Mouse (Mus musculus): ENCODE data around the gene Ap1g2. TPM values are rescaled to one million over a fixed set of nuclear protein-coding genes. Genes with fewer than 3 reads are reported as not detected.

The Ap1g2 gene
- 3.4 TPM for polyA plus RNA-seq (2014; fragmentation: Illumina TruSeq; extraction: RNeasy Lipid Tissue Mini Kit (QIAGEN cat#74804); ENCODE audit: low read depth, low replicate concordance)

DNA sequence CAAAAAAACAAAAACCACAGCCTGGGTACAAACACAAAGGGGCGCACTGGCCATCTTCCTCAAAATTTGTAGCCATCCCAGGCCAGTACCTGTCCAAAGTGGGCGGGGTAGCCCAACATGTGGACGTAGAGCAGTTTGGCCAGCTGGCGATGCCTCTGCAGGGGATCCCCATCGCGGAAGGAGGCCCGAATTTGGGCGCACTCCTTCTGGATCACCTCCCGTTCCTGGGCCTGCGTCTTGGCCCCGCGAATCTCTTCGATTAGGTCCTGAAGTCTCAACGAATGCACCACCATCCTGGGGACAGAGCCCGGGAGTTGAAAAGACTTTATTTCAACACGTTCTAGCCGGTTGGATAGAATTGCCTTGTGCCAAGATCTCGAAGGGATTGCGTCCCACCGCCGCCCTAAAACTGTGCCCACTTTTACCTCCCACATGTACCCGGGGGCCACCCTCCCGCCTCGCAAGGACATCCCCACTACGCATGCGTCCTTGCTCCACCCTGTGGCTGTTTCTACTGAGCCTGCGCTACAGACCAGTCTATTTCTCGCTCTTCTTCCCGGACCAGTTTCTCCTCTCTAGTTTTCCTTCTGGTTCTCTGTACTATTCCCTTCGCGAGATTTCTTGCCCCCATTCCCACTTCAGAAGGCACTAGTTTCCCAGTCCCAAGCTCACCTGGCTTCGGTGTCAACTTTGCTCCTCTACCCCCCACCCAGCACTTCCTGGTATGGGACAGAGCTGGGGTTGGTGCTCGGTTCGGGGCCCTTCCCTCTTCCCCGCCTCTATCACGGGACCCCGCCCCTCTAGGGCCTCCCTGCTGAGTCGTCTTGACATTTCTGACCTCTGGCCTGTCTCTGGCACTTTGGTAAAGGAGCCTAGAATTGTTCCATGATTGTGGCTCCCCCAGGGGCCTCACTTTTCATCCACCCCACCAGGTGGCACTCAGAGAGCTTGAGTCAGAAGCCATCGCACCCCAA lies at the start of gene Ap1g2:
Gene Ap1g2 (minus strand): TSS at position 758 of the 974 bp plus-strand sequence.

DNA sequence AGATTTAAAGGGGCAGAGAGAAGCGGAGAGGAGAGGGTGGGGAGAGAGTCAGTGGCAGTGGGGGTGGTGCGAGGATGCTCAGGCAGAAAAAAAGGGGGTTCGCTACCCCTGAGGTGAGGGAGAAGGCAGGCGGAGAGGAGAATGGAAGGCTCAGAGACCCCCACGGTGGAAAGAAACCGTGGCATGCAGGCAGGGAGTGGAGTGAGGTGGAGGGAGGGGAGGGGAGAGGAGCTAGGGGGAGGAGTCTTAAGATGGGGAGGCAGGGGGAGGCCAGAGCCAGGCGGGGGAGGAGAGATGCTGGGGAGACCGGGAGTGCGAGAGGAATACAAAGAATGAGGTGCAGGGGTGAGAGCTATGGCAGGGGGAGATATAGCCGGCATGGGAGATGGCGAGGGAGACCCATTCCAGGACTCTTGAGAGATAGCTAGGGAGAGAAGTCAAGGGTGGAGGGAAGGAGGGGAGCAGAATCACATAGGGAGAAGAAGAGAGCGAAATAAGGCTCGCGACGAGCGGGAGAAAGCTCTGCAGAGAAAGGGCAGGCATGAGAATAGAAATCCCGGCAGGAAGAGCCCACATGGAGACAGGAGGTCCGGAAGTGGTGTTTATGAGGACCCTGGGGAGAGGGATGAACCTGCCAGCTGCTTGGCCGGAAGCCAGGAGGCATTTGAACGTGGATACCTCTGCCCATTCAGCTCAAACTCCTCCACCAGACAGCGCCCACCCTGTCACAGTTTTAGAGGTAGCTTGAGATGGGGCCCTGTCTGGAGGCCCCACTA lies 10.2 kb upstream of the Ap1g2 start, which contains the start of gene Jph4:
Gene Jph4 (minus strand): TSS at position 511 of the 776 bp plus-strand sequence.

DNA sequence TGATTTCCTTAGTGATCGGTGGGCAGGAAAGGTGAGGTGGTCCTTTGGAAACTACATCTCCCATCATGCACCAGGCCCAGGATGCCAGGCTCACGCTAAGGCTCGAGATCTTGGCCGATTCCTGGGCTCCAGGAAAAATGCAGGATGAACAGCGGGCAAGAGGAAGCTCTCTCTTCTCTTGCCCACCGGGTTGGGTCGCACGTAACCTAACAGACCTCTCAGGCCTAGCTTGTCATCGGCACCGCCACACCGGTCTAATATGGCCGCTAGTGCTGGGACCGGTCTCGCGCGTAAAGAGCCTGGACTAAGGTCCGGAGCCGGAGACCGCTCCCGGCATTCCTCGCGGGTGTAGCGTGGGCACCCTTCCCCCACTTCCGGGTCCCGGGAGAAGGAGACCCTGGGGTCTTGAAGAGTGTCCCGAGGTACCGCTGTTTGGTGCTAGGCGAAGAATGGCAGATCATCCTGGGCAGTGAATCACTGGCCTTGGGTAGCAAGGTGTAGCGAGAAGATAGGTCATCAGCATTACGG lies 11.6 kb downstream of the Ap1g2 start, which contains the start of gene Thtpa:
Gene Thtpa (plus strand): TSS at position 81 of the 528 bp plus-strand sequence.

DNA sequence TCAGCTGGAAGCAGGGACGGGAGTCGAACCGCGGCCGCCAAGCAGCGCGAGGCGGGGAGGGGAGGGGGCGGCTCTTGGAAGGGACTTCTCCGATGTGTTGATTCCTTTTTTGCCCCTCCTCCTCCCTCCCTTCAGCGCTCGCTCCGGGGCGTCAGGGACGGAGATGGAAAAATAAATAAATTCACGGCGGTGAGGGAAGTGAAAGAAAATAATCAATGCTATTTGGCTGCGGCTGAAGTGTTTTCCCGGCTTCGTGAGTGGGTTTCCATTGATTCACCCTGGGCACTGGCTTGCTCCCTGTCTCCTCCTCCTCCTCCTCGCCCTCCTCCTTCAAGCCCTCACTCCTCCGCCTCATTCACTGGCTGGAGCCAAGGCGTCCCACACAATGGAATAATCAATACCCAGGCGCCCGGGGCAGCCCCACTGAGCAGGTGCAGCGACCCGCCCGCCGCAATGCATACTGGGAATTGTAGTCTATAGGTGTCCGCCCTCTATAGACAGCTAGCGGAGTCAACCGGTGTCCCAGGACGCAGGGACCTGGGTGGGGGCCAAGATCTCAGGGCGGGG lies 14.3 kb downstream of the Ap1g2 start, which contains the start of gene Zfhx2:
Gene Zfhx2 (minus strand): TSS at position 314 of the 567 bp plus-strand sequence.

Other genes starting within 250 kb of the Ap1g2 start
- 14.8 TPM for gene Homez, start 235.6 kb downstream of the Ap1g2 start, polyA plus RNA-seq (2014; fragmentation: Illumina TruSeq; extraction: RNeasy Lipid Tissue Mini Kit (QIAGEN cat#74804); ENCODE audit: low read depth, low replicate concordance)
- gene Ppp1r3e, start 229.0 kb downstream of the Ap1g2 start, polyA plus RNA-seq (2014; fragmentation: Illumina TruSeq; extraction: RNeasy Lipid Tissue Mini Kit (QIAGEN cat#74804); ENCODE audit: low read depth, low replicate concordance): 11.4 TPM
- gene Bcl2l2, start 223.2 kb downstream of the Ap1g2 start, polyA plus RNA-seq (2014; fragmentation: Illumina TruSeq; extraction: RNeasy Lipid Tissue Mini Kit (QIAGEN cat#74804); ENCODE audit: low read depth, low replicate concordance): 15.8 TPM
- gene Gm20521, start 223.2 kb downstream of the Ap1g2 start, polyA plus RNA-seq (2014; fragmentation: Illumina TruSeq; extraction: RNeasy Lipid Tissue Mini Kit (QIAGEN cat#74804); ENCODE audit: low read depth, low replicate concordance): not detected
- gene Pabpn1, start 214.1 kb downstream of the Ap1g2 start, polyA plus RNA-seq (2014; fragmentation: Illumina TruSeq; extraction: RNeasy Lipid Tissue Mini Kit (QIAGEN cat#74804); ENCODE audit: low read depth, low replicate concordance): 28.3 TPM
- gene Slc22a17, start 193.5 kb downstream of the Ap1g2 start, polyA plus RNA-seq (2014; fragmentation: Illumina TruSeq; extraction: RNeasy Lipid Tissue Mini Kit (QIAGEN cat#74804); ENCODE audit: low read depth, low replicate concordance): 0.40 TPM
- not detected for gene Efs, start 180.5 kb downstream of the Ap1g2 start, polyA plus RNA-seq (2014; fragmentation: Illumina TruSeq; extraction: RNeasy Lipid Tissue Mini Kit (QIAGEN cat#74804); ENCODE audit: low read depth, low replicate concordance)
- not detected for gene Il25, start 173.9 kb downstream of the Ap1g2 start, polyA plus RNA-seq (2014; fragmentation: Illumina TruSeq; extraction: RNeasy Lipid Tissue Mini Kit (QIAGEN cat#74804); ENCODE audit: low read depth, low replicate concordance)
- gene Cmtm5, start 170.3 kb downstream of the Ap1g2 start, polyA plus RNA-seq (2014; fragmentation: Illumina TruSeq; extraction: RNeasy Lipid Tissue Mini Kit (QIAGEN cat#74804); ENCODE audit: low read depth, low replicate concordance): not detected
- gene Myh6, start 139.7 kb downstream of the Ap1g2 start, polyA plus RNA-seq (2014; fragmentation: Illumina TruSeq; extraction: RNeasy Lipid Tissue Mini Kit (QIAGEN cat#74804); ENCODE audit: low read depth, low replicate concordance): not detected
- gene Gm17428, start 129.7 kb downstream of the Ap1g2 start, polyA plus RNA-seq (2014; fragmentation: Illumina TruSeq; extraction: RNeasy Lipid Tissue Mini Kit (QIAGEN cat#74804); ENCODE audit: low read depth, low replicate concordance): not detected
- not detected for gene Myh7, start 112.0 kb downstream of the Ap1g2 start, polyA plus RNA-seq (2014; fragmentation: Illumina TruSeq; extraction: RNeasy Lipid Tissue Mini Kit (QIAGEN cat#74804); ENCODE audit: low read depth, low replicate concordance)
- 2.6 TPM for gene Ngdn, start 91.1 kb downstream of the Ap1g2 start, polyA plus RNA-seq (2014; fragmentation: Illumina TruSeq; extraction: RNeasy Lipid Tissue Mini Kit (QIAGEN cat#74804); ENCODE audit: low read depth, low replicate concordance)
- 0.36 TPM for gene Zfhx2, start 14.3 kb downstream of the Ap1g2 start, polyA plus RNA-seq (2014; fragmentation: Illumina TruSeq; extraction: RNeasy Lipid Tissue Mini Kit (QIAGEN cat#74804); ENCODE audit: low read depth, low replicate concordance)
- 9.5 TPM for gene Thtpa, start 11.8 kb downstream of the Ap1g2 start, polyA plus RNA-seq (2014; fragmentation: Illumina TruSeq; extraction: RNeasy Lipid Tissue Mini Kit (QIAGEN cat#74804); ENCODE audit: low read depth, low replicate concordance)
- gene Jph4, start 10.3 kb upstream of the Ap1g2 start, polyA plus RNA-seq (2014; fragmentation: Illumina TruSeq; extraction: RNeasy Lipid Tissue Mini Kit (QIAGEN cat#74804); ENCODE audit: low read depth, low replicate concordance): not detected
- not detected for gene Dhrs2, start 115.4 kb upstream of the Ap1g2 start, polyA plus RNA-seq (2014; fragmentation: Illumina TruSeq; extraction: RNeasy Lipid Tissue Mini Kit (QIAGEN cat#74804); ENCODE audit: low read depth, low replicate concordance)